ENCODE assay signal across 17 mouse cellular contexts in the genomic region with DNA sequence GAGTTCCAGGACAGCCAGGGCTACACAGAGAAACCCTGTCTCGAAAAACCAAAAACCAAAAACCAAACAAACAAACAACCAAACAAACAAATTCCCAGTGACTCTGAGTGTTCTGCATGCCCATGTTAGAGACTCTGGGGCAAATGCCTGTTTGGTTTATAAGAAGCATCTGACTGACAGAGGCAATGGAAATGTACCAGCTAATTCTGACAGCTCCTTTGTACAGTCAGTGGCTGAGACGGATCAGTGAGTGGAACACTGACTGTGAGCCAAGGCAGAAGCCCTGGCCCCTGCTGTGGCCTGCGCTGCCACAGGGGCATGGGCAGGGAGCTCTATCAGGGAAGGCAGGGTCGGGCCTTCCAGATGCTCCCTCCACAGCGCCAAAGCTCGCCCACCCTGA. TPM values are rescaled to one million over a fixed set of nuclear protein-coding genes. Genes with fewer than 3 reads are reported as not detected.
DNase-seq lines count a peak whose midpoint lies in the region; ATAC-seq and TF ChIP-seq lines count a peak whose summit lies in the region.
"Had no signal": no experiment of that assay in that cellular context is flagged by ENCODE, and none has a peak within 500 bp of the region (broad histone marks: within the 10 kb centered on the region; RNA-seq: fewer than 3 reads in every experiment).

No protein-coding gene starts in this region.

- peaks cover 59% of the 10 kb centered on the region for H3K4me1 ChIP-seq in heart, embryonic 10.5 days
- peaks cover 25% of the 10 kb centered on the region for H3K4me1 ChIP-seq in kidney, adult 2 months (ENCODE audit: control insufficient read depth, insufficient read depth, low read length)
- peaks cover 45% of the 10 kb centered on the region for H3K4me1 ChIP-seq in liver, postnatal 0 days (ENCODE audit: insufficient read depth)
- H3K4me1 ChIP-seq in liver, embryonic 11.5 days (replicated peaks; ENCODE audit: control insufficient read depth, insufficient read depth, low read length): peaks cover 31% of the 10 kb centered on the region

- 62% methylated on average over 6 of the region's 6 CpGs for WGBS in heart, embryonic 10.5 days
- 56% methylated on average over 6 of the region's 6 CpGs for WGBS in kidney, adult 2 months
- WGBS in liver, postnatal 0 days (ENCODE audit: insufficient replicate concordance): 63% methylated on average over 6 of the region's 6 CpGs
- 52% methylated on average over 6 of the region's 6 CpGs for WGBS in liver, embryonic 11.5 days

- TF ChIP-seq POLR2A in kidney, adult 2 months (IDR thresholded peaks at IDR 0.05; ENCODE audit: low read depth, low read length): no peak

- intact Hi-C loops in heart, postnatal 14 days (cut with DNase I): no loop called here

- no peak for TF ChIP-seq CTCF in kidney, adult 2 months (conservative IDR thresholded peaks at IDR 0.05; ENCODE audit: insufficient read depth, insufficient read length, low read depth, low read length)
- no peak for TF ChIP-seq CTCF in liver, postnatal 0 days (IDR thresholded peaks at IDR 0.05; ENCODE audit: low read depth)

- TF ChIP-seq EP300 in liver, postnatal 0 days (IDR thresholded peaks at IDR 0.05; ENCODE audit: low read depth): no peak

- H3K36me3 ChIP-seq in heart, embryonic 10.5 days: peaks cover 16% of the 10 kb centered on the region; the same call in 1 of the 2 replicates
- no peaks in the 10 kb centered on the region for H3K36me3 ChIP-seq in kidney, adult 2 months (ENCODE audit: control insufficient read depth, insufficient read depth, low read length)
- no peaks in the 10 kb centered on the region for H3K36me3 ChIP-seq in liver, postnatal 0 days (replicated peaks; ENCODE audit: insufficient read depth, low read length)
- H3K36me3 ChIP-seq in liver, embryonic 11.5 days (ENCODE audit: control insufficient read depth, insufficient read depth, low read length): 0 out of 2 replicates have a peak, but pooled peaks cover 3% of the 10 kb centered on the region
- H3K36me3 ChIP-seq: liver, embryonic 13.5 days had no signal

- no peak for ATAC-seq in liver, postnatal 0 days
- ATAC-seq in liver, embryonic 11.5 days (replicated peaks; ENCODE audit: low FRiP score): no peak

- H3K27me3 ChIP-seq in heart, embryonic 10.5 days (ENCODE audit: insufficient read depth, poor library complexity, severe bottlenecking): no peaks in the 10 kb centered on the region
- H3K27me3 ChIP-seq in kidney, adult 2 months (replicated peaks; ENCODE audit: control insufficient read depth, insufficient read depth, low read length): no peaks in the 10 kb centered on the region
- no peaks in the 10 kb centered on the region for H3K27me3 ChIP-seq in liver, postnatal 0 days (ENCODE audit: insufficient read depth, low read length)
- H3K27me3 ChIP-seq in liver, embryonic 11.5 days (replicated peaks; ENCODE audit: control insufficient read depth, insufficient read depth, low read length): no peaks in the 10 kb centered on the region
- H3K27me3 ChIP-seq: embryonic facial prominence, embryonic 15.5 days; liver, embryonic 13.5 days had no signal

- H3K4me2 ChIP-seq in liver, postnatal 0 days (ENCODE audit: low read depth, low read length): no peak overlapping the region
- H3K4me2 ChIP-seq in liver, embryonic 11.5 days: no peak overlapping the region
- H3K4me2 ChIP-seq: embryonic facial prominence, embryonic 15.5 days; liver, embryonic 13.5 days had no signal

- 0 out of 2 replicates have a peak overlapping the region, but pooled peaks have one; percentile 12 for H3K27ac ChIP-seq in heart, embryonic 10.5 days
- H3K27ac ChIP-seq in kidney, adult 2 months (ENCODE audit: insufficient read depth, low read depth, low read length): peak overlapping the region; percentile 5; the same call in 1 of the 2 replicates
- H3K27ac ChIP-seq in liver, postnatal 0 days (ENCODE audit: low read depth): peak overlapping the region; percentile 69
- H3K27ac ChIP-seq in liver, embryonic 11.5 days (ENCODE audit: low read depth, low read length): no peak overlapping the region

- DNase-seq in heart, embryonic 10.5 days (ENCODE audit: low spot score): no peak
- DNase-seq in heart, postnatal 14 days: no peak
- DNase-seq in kidney, adult 2 months: no peak
- no peak for DNase-seq in kidney, adult 11 months
- DNase-seq in liver, postnatal 0 days: no peak
- DNase-seq in liver, embryonic 11.5 days (ENCODE audit: low spot score): no peak
- DNase-seq in brain, adult 2 months (ENCODE audit: low read depth, low spot score): peak; percentile 78
- no peak for DNase-seq in spleen, adult 12 weeks (ENCODE audit: low spot score)
- DNase-seq: adrenal gland, postnatal 14 days; cerebellum, adult 9-10 months; embryo, embryonic 11 days; gastrocnemius, postnatal 36 days; kidney, postnatal 10 days; liver, embryonic 13.5 days; lung, postnatal 10 days; thymus, postnatal 14 days had no signal

- H3K9me3 ChIP-seq in heart, embryonic 10.5 days: no peaks in the 10 kb centered on the region
- no peaks in the 10 kb centered on the region for H3K9me3 ChIP-seq in liver, postnatal 0 days (ENCODE audit: low read length)
- H3K9me3 ChIP-seq in liver, embryonic 11.5 days (ENCODE audit: control insufficient read depth, low read length): no peaks in the 10 kb centered on the region
- H3K9me3 ChIP-seq: embryonic facial prominence, embryonic 15.5 days; liver, embryonic 13.5 days had no signal

- H3K9ac ChIP-seq in liver, postnatal 0 days (replicated peaks): no peak overlapping the region
- no peak overlapping the region for H3K9ac ChIP-seq in liver, embryonic 11.5 days (ENCODE audit: low read depth, low read length)
- H3K9ac ChIP-seq: embryonic facial prominence, embryonic 15.5 days; liver, embryonic 13.5 days had no signal

- H3K4me3 ChIP-seq in heart, embryonic 10.5 days: no peak overlapping the region
- H3K4me3 ChIP-seq in kidney, adult 2 months (ENCODE audit: insufficient read depth, low read depth, low read length): no peak overlapping the region
- H3K4me3 ChIP-seq in liver, postnatal 0 days (ENCODE audit: low read depth, low read length): no peak overlapping the region
- H3K4me3 ChIP-seq in liver, embryonic 11.5 days (ENCODE audit: low read depth, low read length): no peak overlapping the region
- H3K4me3 ChIP-seq: embryonic facial prominence, embryonic 15.5 days; liver, embryonic 13.5 days had no signal

RNA-seq across cellular contexts. Expression of a gene that starts 16.3 kb away (rescaled TPM):
- polyA plus RNA-seq in heart, embryonic 10.5 days (2016; fragmentation: Nextera tagmentation; extraction: Ambion mirVana): 67.7 and 76.3 TPM in 2 replicates
- total RNA-seq in heart, postnatal 14 days (2021): 10 to 100 TPM; 52.8 to 55.6 TPM
- polyA plus RNA-seq in kidney, adult 2 months (2012; rRNA removed): 69.0 and 81.0 TPM in 2 replicates
- polyA plus RNA-seq in liver, postnatal 0 days (2015; fragmentation: Nextera tagmentation; extraction: Ambion mirVana): 6.6 and 8.4 TPM in 2 replicates
- polyA plus RNA-seq in liver, embryonic 11.5 days (2014; fragmentation: Nextera tagmentation; extraction: Ambion mirVana): 36.4 and 38.8 TPM in 2 replicates

RNA-seq across cellular contexts. Expression of a gene that starts 40.7 kb away (rescaled TPM):
- polyA plus RNA-seq in heart, embryonic 10.5 days (2016; fragmentation: Nextera tagmentation; extraction: Ambion mirVana): 1.6 and 2.0 TPM in 2 replicates
- 1 to 10 TPM; 6.2 to 6.9 TPM for total RNA-seq in heart, postnatal 14 days (2021)
- polyA plus RNA-seq in kidney, adult 2 months (2012; rRNA removed): 1.2 and 1.3 TPM in 2 replicates
- polyA plus RNA-seq in liver, postnatal 0 days (2015; fragmentation: Nextera tagmentation; extraction: Ambion mirVana): 0.94 and 1.1 TPM in 2 replicates
- polyA plus RNA-seq in liver, embryonic 11.5 days (2014; fragmentation: Nextera tagmentation; extraction: Ambion mirVana): 3.1 and 3.5 TPM in 2 replicates

RNA-seq across cellular contexts. Expression of a gene that starts 58.9 kb away (rescaled TPM):
- polyA plus RNA-seq in heart, embryonic 10.5 days (2016; fragmentation: Nextera tagmentation; extraction: Ambion mirVana): 17.2 and 17.3 TPM in 2 replicates
- total RNA-seq in heart, postnatal 14 days (2021): 10 to 100 TPM; 10.4 to 10.6 TPM
- polyA plus RNA-seq in kidney, adult 2 months (2012; rRNA removed): 24.6 and 28.7 TPM in 2 replicates
- polyA plus RNA-seq in liver, postnatal 0 days (2015; fragmentation: Nextera tagmentation; extraction: Ambion mirVana): 18.5 and 18.8 TPM in 2 replicates
- polyA plus RNA-seq in liver, embryonic 11.5 days (2014; fragmentation: Nextera tagmentation; extraction: Ambion mirVana): 27.7 and 28.1 TPM in 2 replicates
